Mouse (Mus musculus): ENCODE measurements around the gene Fbrsl1. TPM values are rescaled to one million over a fixed set of nuclear protein-coding genes. Genes with fewer than 3 reads are reported as not detected.

The Fbrsl1 gene
- total RNA-seq, 2 experiments from 2014 or later, result 60.7 to 65.7 TPM

GRCm38 (mm10) chr5:110363822-110364545 lies 84.3 kb downstream of the Fbrsl1 start:
- DNase-seq (ENCODE audit: low spot score in 2 of 2), result no peak

GRCm38 (mm10) chr5:110363179-110363821 lies 85.0 kb downstream of the Fbrsl1 start:
- DNase-seq (ENCODE audit: low spot score in 2 of 2), result peak; percentile 75 to 77

GRCm38 (mm10) chr5:110362813-110363178 lies 85.5 kb downstream of the Fbrsl1 start:
- DNase-seq (ENCODE audit: low spot score in 2 of 2), result no peak

GRCm38 (mm10) chr5:110361465-110361864 lies 86.8 kb downstream of the Fbrsl1 start:
- DNase-seq (ENCODE audit: low spot score in 2 of 2), result no peak

- peak; percentile 82 to 85 for DNase-seq (ENCODE audit: low spot score in 2 of 2)
These were observed 90.6 kb downstream of the Fbrsl1 start for GRCm38 (mm10) chr5:110357531-110358179.

GRCm38 (mm10) chr5:110354716-110355115 lies 93.6 kb downstream of the Fbrsl1 start:
- DNase-seq (ENCODE audit: low spot score in 2 of 2), result peak; percentile 37 to 42

- DNase-seq (ENCODE audit: low spot score in 2 of 2), result no peak
These were observed 101.3 kb downstream of the Fbrsl1 start for GRCm38 (mm10) chr5:110347006-110347405.

- no peak for DNase-seq (ENCODE audit: low spot score in 2 of 2)
These were observed 102.8 kb downstream of the Fbrsl1 start for GRCm38 (mm10) chr5:110345553-110345952.

- no peak for DNase-seq (ENCODE audit: low spot score in 2 of 2)
These were observed 103.8 kb downstream of the Fbrsl1 start, which contains the start of gene Lrcol1 for GRCm38 (mm10) chr5:110344524-110344923. TSS of gene Lrcol1 (plus strand) at chr5:110344730.

GRCm38 (mm10) chr5:110342648-110343284 lies 105.5 kb downstream of the Fbrsl1 start, which contains the start of gene P2rx2:
TSS of gene P2rx2 (minus strand) at chr5:110343212.
- DNase-seq (ENCODE audit: low spot score in 2 of 2), result peak; percentile 49 to 54

GRCm38 (mm10) chr5:110338792-110339191 lies 109.5 kb downstream of the Fbrsl1 start:
- DNase-seq (ENCODE audit: low spot score in 2 of 2), result no peak

- DNase-seq (ENCODE audit: low spot score in 2 of 2), result no peak
These were observed 117.8 kb downstream of the Fbrsl1 start for GRCm38 (mm10) chr5:110330508-110330907.

- no peak for DNase-seq (ENCODE audit: low spot score in 2 of 2)
These were observed 135.2 kb downstream of the Fbrsl1 start for GRCm38 (mm10) chr5:110313127-110313526.

Other genes with a start within 250 kb of the Fbrsl1 start
- 10 to 100 TPM; 36.1 to 37.4 TPM for gene Ankle2, start 217.5 kb downstream of the Fbrsl1 start, total RNA-seq (2021)
- 10 to 100 TPM; 45.2 to 49.5 TPM for gene Pgam5, start 178.6 kb downstream of the Fbrsl1 start, total RNA-seq (2021)
- gene Pxmp2, start 162.3 kb downstream of the Fbrsl1 start, total RNA-seq (2021), result 10 to 100 TPM; 10.4 to 14.3 TPM
- 1 to 10 TPM in 1 of 2 experiments, under 1 TPM in 1; 0.90 to 1.1 TPM for gene Pole, start 162.2 kb downstream of the Fbrsl1 start, total RNA-seq (2021)
- under 1 TPM; 0.54 to 0.80 TPM for gene P2rx2, start 105.3 kb downstream of the Fbrsl1 start, total RNA-seq (2021)
- not detected for gene Lrcol1, start 103.8 kb downstream of the Fbrsl1 start, total RNA-seq (2021)
- under 1 TPM in 1 of 2 experiments, not detected in 1; 0.19 TPM for gene Galnt9, start 95.9 kb upstream of the Fbrsl1 start, total RNA-seq (2021)
- 10 to 100 TPM; 18.9 to 19.1 TPM for gene Noc4l, start 204.9 kb upstream of the Fbrsl1 start, total RNA-seq (2021)
- gene Ddx51, start 204.9 kb upstream of the Fbrsl1 start, total RNA-seq (2021), result 10 to 100 TPM; 16.8 to 23.7 TPM

All from adrenal gland, adult 18-20 months (tissue).